Mouse (Mus musculus): ENCODE results near the gene Tubg1. TPM values are rescaled to one million over a fixed set of nuclear protein-coding genes. Genes with fewer than 3 reads are reported as not detected.

Gene Tubg1
- total RNA-seq, 2 experiments from 2014 or later: 44.5 to 53.3 TPM

DNA sequence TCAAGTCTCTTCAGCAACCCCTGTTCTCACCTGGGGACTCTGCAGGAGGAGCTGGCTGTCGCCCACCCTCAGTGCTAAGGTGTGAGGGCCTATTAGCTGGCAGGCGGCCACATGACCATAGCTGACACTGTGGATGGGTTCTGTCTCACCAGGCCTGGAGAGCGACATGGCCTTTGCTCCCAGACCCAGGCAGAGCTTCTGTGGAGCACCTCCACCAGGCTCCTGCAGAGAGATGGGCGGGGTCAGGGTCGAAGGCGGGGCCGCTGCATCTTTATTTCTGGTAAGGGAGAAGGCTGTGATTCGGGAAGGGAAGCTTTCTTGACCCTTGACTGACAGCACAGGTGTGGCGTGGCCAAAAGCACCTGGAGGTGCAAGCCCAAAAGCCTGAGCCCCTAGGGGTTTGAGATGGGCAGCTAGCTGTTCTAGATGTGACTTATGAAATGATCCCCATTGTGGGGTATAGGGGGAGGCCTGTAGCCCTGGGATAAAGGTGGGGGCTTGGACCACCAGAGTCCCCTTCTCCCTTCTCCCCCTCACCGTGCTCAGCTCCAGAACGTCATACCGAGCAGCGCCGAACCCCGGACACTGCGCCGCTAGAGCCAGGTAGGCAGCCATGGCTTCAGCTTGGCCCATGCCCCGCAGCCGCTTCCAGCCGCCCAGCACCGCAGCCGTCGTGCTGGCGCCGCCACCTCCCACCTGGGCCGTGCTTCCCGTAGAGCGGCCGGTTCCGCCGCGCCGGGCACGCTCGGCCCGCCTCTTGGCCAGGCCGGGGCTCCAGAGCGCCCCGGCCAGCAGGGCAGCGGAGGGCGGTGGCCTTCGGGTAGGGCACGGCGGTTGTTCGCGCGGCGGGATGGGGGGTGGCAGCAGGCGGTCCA lies 44.0 kb downstream of the Tubg1 start:
- no peak for DNase-seq (ENCODE audit: low spot score in 2 of 2)

DNA sequence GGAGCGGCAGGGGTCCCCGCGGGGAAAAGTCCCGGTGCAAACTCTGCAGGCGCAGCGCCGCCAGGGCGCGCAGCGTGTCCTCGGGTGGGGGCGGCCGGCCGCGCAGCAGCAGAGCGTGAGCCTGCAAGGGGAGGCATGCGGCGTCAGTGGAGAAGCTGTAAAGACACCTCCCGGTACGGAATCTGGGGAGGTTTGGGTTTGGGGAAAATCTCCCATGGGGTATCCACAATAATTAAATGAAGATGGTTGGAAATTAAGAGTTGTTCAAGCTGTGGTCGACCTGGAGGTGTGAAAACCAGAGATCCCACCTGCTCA lies 44.6 kb downstream of the Tubg1 start:
- no peak for DNase-seq (ENCODE audit: low spot score in 2 of 2)

DNA sequence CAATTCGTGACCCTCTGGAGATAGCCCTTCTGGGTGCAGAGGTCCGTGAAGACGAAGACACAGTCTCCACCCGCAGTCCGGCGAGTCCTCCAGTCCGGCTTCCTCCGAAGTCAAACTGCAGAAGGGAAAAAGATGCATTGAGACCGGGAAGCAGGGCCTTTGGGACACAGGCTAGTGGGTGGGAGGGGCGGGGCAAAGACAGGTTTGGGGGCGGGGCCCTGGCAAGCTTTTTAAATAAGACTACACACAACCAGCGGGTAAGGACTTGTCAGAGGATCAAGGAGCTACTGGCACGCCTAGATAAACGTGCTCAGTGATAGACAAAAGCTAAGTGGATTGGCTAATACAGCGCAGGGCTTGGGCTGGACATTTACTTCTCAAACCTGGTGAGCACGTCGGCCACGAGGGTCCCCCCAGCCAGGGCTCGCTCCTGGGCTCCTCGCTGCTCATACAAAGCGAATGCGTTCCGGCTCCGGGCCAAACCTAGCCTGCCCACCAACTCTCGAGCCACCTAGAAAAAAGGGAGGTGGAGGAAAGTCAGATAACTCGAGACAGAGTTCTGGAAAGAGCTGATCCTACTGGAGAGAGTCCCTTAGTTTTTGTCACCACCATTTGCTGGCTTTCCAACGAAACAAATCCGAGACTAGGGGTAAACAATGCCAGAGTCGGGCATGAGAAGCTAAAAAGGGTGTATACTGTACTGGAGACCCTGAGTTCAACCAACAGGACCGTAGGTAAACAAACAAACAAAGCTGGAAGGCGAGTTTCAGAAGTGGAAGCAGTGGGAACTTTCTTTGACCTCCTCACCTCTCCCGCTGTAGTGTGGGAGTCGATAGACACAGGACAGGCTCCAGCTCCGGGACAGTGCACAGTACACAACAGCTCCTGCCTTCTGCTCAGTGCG lies 45.2 kb downstream of the Tubg1 start:
- DNase-seq (ENCODE audit: low spot score in 2 of 2): no peak

DNA sequence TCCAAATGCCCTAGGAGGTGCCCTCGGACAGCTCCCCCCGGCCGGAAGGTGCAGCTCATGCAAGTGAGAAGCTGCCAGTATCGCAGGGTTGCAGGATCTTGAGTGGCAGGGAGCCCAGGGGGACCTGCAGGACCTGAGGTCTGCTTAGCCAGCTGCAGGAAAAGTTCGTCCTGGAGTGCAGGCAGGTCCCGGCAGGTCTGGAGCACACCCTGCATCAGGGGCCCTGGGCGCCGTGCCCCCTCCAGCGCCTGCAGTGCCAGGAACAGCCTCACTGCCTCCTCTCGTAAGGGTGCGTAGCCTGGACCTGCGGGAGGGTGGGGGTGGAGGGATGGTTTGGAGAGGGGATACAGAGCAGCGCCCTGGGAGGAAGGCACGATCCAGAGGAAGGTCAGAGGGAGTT lies 46.6 kb downstream of the Tubg1 start:
- no peak for DNase-seq (ENCODE audit: low spot score in 2 of 2)

DNA sequence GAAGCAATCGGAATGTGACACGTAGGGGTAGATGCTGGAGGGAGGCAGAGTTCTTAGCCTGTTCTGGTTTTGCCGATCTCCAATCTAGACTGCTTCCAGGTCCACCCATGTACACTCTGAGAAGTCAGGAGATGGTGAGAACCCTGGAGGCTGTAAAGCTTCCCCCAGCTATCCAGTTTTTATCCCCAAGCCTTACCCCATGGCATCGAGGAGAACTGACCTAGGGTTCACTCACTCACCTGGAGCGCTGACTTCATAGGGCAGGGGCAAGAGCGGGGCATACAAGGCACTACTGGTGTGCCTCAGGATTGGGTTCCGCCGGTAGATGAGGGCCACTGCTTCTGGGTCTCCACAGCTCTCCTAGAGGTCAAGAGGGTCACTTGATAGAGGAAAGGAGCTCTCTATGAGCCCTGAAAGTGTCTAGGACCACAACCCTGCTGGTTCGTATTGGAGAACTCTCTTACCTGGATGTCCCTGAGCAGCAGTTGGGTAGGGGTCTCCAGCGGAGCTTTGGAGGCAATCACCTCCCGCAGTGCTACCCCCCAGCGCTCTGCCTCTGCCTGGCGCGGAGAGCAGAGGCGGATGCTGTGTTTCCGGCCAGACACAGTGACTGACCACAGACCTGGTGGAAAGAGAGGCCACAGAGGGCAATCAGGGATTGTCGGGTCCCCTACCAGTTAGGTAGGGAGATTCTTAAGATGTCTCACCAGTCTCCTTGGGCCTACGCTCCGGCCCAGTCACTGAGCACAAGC lies 47.6 kb downstream of the Tubg1 start:
- DNase-seq (ENCODE audit: low spot score in 2 of 2): no peak

DNA sequence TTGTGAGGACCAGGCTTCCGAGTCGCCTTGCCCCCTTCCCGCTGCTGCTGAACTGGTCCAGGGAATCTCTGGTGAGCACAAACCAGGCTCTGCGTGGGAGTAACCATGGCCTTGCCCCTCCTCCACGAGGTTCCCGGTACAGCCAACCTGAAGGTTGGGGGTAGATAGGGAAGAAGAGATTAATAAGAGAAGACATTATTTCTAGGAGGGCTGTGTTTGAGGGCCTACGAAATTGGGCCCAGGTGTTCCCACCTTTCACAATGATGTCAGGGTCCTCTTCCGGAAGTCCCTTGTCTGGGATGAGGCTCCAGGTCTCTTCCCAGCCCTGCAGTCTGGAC lies 48.2 kb downstream of the Tubg1 start:
- DNase-seq (ENCODE audit: low spot score in 2 of 2): no peak

DNA sequence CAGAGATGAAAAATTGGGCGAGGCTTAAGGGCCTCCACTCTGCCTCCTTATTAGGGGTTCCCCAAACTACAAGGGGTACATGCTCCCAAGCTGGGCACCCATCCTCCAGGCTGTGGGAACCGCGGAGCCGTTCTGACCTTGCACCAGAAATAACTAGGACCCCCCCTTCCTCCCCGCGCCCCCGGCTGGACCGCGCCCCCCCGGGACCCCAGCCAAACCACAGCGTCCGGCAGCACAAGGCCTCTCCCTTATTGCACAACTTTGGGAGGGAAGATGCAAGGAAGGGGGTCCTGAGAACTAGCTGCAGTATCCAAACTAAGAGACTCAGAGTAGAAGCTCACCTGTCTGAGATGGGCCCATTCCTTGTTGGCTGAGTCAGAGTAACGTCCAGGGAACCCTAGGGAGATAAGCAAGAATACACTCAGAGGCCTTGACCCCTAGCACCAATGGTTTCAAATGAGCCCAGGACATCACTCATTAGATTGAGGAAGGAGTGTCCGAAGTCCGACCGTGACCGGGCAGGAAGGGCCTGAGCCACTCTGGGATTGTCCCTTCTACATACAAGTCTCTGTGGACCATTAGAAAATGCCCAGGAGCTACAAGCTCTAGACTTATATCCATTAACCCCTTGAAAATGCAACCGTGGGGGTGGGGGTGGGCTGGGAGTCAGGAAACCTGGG lies 48.7 kb downstream of the Tubg1 start:
- no peak for DNase-seq (ENCODE audit: low spot score in 2 of 2)

DNA sequence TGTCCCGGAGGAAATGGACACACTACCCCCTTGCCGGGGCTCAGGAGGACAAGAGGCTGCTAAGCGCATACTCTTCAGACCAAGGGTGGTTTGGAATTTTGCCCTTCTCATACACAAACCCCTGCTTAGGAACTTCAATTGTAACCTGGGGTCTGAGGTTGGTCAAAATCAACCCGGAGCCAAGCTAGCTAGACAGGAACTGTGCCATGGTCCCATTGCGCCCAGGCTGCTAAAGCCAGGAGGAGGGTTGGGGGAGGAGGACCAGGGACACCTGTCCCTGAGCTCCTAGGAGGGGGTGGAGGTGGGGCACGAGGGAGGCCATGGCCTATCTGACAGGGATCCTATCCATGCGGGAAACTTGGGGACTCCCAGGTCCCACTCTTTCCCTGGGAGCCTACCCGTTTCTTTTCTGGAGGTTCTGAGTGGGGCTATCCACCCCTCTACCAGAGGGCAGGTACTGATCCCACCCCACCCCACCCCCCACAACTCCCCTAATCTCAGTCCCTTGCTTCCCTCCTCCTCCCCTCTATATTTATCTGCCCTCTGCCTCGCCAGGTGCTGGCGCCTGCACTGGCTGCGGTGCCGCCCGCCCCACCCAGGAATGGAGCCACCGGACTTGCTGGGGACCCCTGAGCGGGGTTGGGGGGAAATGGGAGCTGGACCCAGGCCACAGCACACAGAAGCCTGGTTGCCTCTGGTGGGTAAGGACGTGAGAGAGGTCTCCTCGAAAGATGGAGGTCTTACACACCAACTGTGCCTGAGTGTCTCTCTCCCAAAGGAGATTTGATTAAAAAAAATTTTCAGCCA lies 49.8 kb downstream of the Tubg1 start:
- no peak for DNase-seq (ENCODE audit: low spot score in 2 of 2)

DNA sequence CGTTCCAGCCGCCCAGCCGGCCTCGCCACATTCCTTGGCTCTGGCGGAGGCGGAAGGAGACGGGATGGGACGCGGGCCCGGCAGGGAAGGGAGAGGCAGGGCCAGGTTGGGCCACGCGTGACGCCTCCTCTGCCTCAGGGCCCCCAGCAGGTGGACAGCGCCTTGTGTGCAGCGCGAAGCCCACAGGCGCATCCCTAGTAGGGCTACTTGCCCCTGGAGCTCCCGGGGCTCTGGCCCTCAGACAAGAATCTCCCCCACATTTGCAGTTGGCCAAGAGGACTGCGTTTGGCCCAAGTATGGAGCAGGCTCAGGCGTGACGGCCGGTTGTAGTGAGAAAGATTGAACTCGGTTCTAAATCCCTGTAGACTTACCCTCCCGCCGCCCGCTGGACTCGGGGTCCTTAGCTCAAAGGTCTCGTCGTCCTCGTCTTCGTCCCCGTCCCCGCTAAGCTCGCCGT lies 50.6 kb downstream of the Tubg1 start, which contains the start of gene Cntnap1:
TSS of gene Cntnap1 (plus strand) at position 170 of the 457 bp plus-strand sequence.
- DNase-seq (ENCODE audit: low spot score in 2 of 2): peak in 1 of 2 experiments; percentile 50

DNA sequence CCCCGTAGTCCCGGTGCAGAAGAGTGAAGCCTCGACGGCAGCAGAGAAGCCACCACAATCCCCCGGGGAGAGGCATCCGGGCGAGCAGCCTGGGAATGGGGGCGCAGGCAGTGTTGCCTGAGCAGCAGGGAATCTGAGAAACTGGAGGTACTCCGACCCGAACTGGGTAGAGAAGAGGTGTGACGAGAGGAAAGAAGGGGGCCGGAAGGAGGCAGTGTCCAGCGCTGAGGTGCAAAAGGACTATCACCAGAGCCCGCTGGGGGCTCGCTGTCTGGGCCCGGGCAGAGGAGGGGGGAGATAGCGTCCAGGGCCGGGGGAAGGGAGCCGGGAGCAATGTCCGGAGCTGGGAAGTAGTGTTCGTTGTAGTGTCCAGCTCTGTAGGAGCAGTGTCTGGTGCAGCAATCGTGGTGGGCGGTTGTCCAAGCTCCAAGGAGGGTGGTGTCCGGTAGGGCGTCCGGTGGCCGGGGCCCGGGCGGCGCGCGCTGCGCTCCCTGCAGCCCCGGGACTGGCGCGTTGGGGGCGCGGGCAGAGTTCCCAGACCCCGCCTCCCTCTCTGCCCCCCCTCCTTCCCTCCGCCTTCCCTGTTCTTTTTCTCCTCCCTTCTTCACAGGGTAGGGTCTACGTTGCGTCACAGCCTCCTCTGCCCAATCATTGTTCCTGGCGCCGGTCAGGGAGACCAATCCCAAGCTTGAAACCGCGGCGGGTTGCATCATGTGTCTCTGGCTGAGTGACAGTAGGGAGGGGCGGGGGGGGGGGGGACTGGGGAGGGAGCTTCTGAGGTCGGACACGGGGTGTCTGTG lies 51.3 kb downstream of the Tubg1 start, which contains the start of gene Plekhh3:
TSS of gene Plekhh3 (minus strand) at position 541 of the 800 bp plus-strand sequence.
- DNase-seq (ENCODE audit: low spot score in 2 of 2): peak; percentile 90 to 95

DNA sequence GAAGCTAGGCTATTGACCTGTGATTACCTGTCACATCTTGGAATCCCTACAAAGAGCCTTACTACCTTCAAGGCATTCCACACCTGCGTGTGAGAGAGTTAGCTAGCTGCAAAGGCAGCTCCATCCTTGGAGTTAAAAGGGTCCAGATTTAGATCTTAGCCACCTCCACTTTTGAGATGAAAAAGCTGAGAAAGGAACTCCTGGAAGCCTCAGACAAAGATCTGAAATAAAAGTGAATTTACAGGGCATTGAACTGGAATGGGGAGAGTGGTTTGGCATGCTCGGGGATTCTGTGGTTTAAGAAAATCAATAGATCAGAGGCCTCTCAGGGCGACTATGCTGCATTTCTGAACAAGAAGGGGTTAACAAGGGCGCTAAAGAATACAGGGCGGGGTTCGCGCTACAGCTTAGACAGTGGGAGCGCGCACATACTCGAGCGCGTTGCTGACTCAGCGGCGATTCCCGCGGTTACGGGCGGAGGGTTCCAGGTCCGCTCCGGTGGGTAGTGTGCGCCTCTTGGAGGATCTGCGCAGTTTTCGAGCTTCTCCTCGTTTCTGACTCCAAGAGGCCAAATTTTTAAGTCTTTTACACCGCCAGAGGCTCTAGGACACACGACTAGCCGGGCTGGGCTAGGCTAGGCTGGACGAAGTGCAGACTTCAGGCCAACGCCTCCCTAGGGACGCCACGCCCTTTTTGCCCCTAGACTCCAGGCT lies 52.1 kb downstream of the Tubg1 start:
- peak; percentile 66 to 76 for DNase-seq (ENCODE audit: low spot score in 2 of 2)

DNA sequence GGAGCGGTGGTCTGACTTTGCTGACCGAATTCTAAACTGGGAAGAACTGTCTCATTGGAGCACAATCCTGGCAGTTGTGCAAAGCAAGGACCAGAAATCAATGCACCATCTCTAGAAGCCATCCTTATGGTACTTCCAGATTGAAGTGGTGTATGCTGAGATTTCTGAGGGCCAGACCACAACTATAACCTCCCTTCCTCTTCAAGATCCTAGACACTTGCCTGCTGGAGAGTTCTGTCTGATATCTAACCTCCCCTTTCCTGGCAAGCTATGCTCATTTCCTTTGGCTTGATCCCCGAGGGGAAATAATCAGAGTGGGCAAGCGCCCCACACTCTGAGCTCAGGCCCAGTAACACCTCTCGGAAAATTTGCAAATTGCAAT lies 52.7 kb downstream of the Tubg1 start:
- no peak for DNase-seq (ENCODE audit: low spot score in 2 of 2)

DNA sequence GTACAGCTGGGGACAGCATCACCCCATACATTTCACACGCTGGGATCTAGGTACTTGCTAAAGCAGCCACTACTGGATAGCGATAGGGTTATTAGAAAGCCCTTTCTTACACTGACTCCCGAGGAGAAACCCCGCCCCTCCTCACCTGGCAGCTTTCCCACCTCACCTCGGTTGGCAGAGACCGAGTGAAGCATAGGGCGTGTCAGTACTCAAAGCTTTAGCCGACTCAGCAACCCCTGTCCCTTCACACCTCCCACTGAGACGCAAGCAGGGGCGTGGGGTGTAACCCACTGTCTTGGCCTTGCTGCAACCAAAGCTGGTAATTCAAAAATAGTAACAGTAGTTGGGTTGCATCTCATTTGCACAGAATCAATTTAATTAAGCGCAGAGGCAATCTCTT lies 53.4 kb downstream of the Tubg1 start:
- no peak for DNase-seq (ENCODE audit: low spot score in 2 of 2)

DNA sequence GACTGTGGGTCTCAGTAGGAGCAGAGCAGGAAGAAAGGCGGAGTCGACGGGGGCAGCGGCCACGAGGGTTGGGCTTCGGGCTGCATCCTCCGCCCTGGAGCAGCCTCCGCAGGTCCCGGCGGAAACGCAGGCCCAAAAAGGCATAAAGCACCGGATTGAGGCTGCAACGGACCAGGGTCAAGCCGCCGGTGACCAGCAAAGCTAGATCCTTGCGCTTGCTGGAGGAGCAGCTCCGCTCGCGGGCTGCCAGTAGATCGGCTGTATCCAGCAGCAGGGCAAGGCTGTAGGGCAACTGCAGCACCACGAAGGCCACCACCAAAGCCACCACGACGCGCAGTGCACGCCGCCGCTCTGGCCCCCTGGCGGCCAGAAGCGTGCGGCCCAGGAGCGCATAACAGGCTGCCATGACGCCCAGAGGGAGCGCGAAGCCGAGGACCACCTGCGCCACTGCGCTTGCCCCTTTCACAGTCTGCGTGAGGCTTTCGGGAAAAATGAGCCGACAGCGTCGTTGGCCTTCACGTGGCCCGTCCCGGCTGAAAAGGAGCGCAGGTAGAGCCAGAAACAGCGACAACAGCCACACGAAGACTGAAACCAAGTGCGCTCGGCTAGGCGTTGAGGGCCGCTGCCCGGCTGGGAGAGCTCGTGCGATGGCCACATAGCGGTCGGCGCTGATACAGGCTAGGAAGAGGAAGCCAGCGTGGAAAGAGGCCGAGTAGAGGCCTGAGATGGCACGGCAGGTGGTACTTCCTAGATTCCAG lies 54.1 kb downstream of the Tubg1 start:
- DNase-seq (ENCODE audit: low spot score in 2 of 2): peak; percentile 57 to 64

DNA sequence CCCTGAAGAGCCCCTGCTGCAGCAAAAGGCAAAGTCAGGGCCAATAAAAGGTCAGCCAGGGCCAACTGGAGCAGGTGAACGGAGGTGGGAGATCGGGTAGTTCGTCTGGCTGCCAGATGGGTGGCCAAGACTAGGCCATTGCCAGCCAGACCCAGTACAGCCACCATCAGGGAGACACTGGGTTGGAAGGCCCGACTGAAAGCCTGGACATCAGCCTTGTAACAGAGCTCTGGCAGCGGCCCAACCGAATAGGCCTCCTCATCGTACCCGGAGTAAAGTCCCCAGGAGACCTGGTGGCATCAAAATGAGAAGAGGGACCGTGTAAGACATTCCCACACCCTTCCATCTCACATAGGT lies 54.6 kb downstream of the Tubg1 start:
- no peak for DNase-seq (ENCODE audit: low spot score in 2 of 2)

DNA sequence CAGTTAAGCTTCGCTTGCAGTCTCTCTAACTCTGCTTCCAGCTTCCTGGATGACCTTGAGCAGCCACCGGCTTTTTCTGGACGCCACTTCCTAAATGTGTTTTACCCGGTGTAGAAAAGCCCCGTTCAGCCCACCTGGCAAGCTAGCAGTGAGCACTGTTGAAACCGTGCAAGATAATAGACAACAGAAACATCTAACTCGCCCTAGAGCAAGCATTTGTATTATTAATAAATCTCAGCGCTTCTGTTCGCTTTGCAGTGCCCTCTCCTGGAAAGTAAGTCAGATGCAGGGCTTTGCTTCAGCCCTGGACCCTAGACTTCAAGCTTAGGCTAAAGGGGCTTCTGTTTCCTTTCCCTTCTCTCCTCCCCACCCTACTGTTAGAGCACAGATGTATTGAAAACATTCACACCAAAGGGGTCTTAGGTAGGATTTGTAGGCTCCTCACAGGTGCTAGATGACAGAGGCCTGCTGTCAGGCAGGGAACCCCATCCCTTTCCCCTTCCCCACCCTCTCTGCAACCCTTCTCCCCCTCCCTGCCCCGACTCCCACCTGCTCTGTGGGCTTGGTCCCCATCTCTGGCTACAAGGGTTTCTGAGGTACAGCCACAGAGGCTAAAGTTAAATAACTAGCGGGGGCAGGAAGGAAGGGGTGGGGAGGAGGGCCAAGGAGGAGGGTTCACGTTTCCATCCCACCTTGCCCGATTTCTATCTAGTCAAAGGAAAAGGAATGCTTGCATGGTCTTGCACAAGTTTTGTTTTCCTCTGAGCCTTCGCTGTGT lies 55.3 kb downstream of the Tubg1 start, which contains the start of gene Ccr10:
TSS of gene Ccr10 (minus strand) at position 593 of the 778 bp plus-strand sequence.
- DNase-seq (ENCODE audit: low spot score in 2 of 2): no peak

DNA sequence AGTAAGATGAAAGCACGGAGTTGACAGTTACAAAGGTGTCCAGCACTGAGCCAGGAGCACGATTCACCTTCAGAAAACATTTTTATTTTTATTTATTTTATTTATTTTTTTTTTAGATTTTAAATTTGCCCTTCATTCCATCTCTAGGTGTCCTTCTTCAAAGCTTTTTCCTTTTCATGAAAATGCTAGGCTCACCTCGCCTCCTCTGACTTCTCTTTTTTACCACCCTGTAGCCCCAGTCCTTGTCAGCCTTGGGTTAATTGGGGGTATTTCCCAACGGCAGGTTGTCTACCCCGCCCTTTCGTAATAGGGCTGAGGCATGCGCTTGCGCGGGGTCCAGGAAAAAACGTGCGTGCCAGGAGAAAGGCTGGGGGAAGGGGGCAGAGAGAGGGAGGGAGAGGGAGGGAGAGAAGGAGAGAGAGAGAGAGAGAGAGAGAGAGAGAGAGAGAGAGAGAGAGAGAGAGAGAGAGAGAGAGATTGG lies 55.9 kb downstream of the Tubg1 start:
- peak; percentile 54 to 63 for DNase-seq (ENCODE audit: low spot score in 2 of 2)
